Mouse (Mus musculus): ENCODE results near the gene Nos1.
A peak's percentile ranks its signal among the peaks of the same experiment; 100 is the strongest.

Nos1 gene

DNA sequence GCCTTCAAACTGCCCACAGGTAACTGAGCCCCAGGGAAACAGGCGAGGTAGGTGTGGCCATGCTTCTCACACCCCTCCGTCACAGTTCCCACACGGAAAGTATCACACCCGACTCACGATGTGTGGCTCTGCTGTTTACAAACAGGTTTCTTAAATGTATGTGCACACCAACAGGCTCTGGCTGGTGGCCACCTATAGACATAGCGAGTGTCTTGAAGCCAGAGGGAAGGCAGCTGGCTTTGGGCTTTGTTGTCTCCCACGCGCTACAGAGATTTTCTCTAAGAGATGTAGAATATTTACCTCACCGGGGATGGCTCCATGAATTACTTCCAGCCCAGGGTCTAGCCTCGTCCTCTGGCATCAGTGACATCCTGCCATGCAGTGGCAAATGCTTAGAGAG lies 118.5 kb downstream of the Nos1 start:
- no peak for DNase-seq

GRCm38 (mm10) chr5:117900921-117901705 lies 120.3 kb downstream of the Nos1 start:
- DNase-seq, result no peak

- DNase-seq, result no peak
Measured at GRCm38 (mm10) chr5:117903534-117903933, 122.7 kb downstream of the Nos1 start.

DNA sequence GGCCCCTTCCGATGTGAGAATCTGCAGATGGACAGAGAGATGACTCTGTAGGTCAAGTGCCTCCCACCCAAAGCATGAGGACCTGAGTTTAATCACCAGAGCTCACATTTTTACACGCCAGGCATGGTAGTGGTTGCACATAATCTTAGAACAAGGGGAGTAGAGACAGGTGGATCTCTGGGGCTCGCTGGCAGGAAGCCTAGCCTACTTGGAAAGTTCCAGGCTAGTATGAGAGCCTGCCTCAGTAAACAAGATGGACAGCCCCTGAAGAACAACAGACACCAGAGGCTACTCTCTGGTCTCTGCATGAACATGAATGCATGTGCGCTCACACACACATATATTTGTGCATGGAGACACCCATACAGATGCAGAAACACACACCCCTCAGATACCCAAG lies 124.9 kb downstream of the Nos1 start:
- no peak for DNase-seq

DNA sequence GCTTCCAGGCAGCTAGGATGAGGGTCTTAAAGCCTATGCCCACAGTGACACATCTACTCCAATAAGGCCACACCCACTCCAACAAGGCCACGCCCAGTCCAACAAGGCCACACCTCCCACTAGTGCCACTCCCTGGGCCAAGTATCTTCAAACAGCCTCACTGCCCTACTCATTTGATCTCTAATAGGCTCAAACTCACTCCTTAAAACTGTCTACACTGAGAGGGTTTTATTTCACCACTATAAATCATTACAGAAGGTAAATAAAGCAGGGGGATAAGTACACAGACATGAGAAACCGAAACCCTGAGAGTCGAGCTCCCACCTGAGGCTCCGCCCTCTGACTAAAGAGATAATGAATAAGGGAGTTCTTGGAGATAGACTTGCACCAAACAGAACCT lies 128.7 kb downstream of the Nos1 start:
- DNase-seq, result no peak

GRCm38 (mm10) chr5:117916349-117916748 lies 135.5 kb downstream of the Nos1 start:
- DNase-seq, result no peak

GRCm38 (mm10) chr5:117916906-117917305 lies 136.1 kb downstream of the Nos1 start:
- no peak for DNase-seq

DNA sequence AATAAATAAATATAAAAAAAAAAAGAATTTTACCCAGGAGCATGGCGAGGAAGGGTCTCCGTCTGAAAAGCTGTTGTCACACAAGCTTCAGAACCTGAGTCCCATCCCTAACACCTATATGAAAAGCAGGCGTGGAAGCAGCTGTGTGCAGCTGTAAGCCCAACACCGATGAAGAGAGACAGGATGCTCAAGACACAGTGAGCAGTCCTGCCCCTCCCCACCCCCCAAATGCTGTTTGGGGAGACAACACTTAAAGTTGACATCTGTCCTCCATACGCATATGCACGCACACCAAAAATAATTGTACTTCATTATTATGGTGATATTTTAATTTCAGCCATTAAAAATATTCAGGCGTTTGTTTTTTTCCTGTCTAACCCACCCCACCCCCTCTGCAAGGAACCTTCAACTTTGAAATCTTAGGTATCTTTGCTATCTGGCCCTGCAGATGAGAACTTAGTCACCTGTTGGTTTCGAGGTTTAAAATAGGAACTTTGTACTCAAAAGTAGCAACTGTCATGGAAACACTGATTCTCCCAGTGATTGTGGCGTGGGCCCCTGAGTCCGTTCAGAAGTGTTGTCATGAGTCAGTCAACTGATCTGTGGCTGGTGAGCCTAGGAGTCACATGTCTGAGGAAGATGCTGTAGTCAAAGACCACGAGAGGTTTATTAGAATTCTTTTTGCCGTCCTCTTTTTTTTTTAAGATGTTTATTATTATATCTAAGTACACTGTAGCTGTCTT lies 141.1 kb downstream of the Nos1 start:
- DNase-seq, result no peak

- no peak for DNase-seq
Measured at GRCm38 (mm10) chr5:117923688-117924087, 142.9 kb downstream of the Nos1 start.

DNA sequence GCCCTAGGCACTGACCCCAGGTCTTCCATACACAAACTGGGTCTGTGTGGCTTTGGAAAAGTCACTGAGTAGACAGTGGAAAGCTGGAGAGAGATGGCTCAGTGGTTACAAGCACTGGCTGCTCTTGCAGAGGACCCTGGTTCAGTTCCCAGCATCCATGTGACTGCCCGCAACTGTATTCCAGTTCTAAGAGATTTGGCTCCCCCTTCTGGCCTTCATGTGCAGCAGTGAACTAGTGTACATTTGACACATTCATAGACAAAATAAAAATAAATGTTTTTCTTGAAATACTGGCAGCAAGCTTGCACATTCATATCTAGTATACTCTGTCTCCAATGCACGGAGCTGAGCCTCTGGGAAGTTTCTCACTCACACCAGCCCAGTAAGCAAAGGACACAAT lies 147.7 kb downstream of the Nos1 start:
- no peak for DNase-seq

DNA sequence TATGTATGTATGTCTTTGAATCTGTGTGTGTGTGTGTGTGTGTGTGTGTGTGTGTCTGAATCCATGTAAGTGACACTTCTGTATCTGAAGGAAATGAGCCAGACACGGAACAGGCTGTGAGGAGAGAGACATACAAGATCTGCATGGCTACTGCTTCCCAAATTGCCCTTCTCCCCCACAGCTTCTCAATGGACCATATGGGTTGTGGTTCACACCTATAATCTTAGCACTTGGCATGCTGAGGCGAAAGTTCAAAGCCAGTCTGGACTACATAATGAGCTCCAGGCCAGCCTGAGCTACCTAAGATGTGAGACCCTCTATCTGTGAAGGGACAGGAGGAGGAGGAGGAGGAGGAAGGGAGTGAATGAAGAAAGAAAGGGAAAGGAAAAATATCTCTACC lies 151.4 kb downstream of the Nos1 start:
- no peak for DNase-seq

DNA sequence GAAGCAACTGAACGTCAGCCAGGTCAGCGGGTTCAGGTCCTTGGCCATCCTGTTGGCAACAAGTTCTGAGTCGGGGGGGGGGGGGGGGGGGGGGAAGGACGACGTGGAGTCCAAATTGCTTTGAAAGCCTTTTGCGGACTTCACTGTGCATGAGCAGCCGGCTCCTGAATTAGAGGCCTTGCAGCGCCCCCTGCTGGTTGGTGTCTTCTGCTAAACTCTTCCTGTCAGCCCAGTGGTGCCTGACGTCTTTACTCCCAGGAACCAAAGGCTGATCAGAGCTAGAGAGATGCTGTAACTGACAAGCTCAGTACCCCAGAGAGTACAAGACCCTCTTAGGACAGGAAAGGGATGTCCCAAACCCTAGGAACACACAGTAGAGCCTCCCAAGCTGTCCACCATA lies 152.0 kb downstream of the Nos1 start:
- peak; percentile 77 to 83 for DNase-seq

- DNase-seq, result no peak
Measured at GRCm38 (mm10) chr5:117936346-117936745, 155.5 kb downstream of the Nos1 start.

GRCm38 (mm10) chr5:117937186-117937585 lies 156.4 kb downstream of the Nos1 start:
- DNase-seq, result no peak

GRCm38 (mm10) chr5:117938182-117938581 lies 157.3 kb downstream of the Nos1 start:
- peak; percentile 51 to 75 for DNase-seq

GRCm38 (mm10) chr5:117939402-117939801 lies 158.6 kb downstream of the Nos1 start:
- no peak for DNase-seq

- no peak for DNase-seq
Measured at GRCm38 (mm10) chr5:117941552-117941951, 160.7 kb downstream of the Nos1 start.

DNA sequence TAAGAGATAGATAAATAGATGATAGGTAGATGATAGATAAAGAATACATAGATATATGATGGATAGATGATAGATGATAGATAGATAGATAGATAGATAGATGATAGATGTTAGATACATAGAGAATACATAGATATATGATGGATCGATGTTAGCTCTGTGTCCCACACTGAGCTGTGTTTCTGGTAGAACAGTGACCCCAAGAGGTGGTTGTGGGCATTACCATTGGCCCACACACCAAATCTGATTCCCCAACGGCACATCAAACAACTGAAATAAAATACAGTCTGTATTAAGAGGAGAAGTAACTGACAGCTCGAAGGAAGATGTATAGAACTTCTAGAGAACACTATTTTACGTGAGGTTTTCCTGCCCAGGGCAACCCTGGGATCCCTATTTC lies 165.8 kb downstream of the Nos1 start:
- DNase-seq, result peak in 1 of 2 experiments; percentile 37

GRCm38 (mm10) chr5:117949393-117949792 lies 168.6 kb downstream of the Nos1 start:
- DNase-seq, result no peak

- DNase-seq, result no peak
Measured at GRCm38 (mm10) chr5:117953893-117954292, 173.1 kb downstream of the Nos1 start.

GRCm38 (mm10) chr5:117954429-117954828 lies 173.6 kb downstream of the Nos1 start:
- no peak for DNase-seq

- DNase-seq, result peak in 1 of 2 experiments; percentile 32
Measured at GRCm38 (mm10) chr5:117955675-117956420, 175.0 kb downstream of the Nos1 start.

- no peak for DNase-seq
Measured at GRCm38 (mm10) chr5:117964750-117965149, 183.9 kb downstream of the Nos1 start.

- DNase-seq, result no peak
Measured at GRCm38 (mm10) chr5:117966956-117967355, 186.1 kb downstream of the Nos1 start.
